Mouse (Mus musculus) MEL (cell line): ENCODE results near the gene Prkar1b. TPM values are rescaled to one million over a fixed set of nuclear protein-coding genes. Genes with fewer than 3 reads are reported as not detected.

ENCODE experiments used
- DNase-seq: peaks from one replicate; pipeline ENCODE4 v3.0.0; 2011; ENCODE audit warnings: low read depth, low spot score
- H3K27ac ChIP-seq: 2 replicates; pipeline ENCODE4 v1.5.1; 2012; ENCODE audit warnings: low read depth, mild to moderate bottlenecking, control low read depth, low read length, moderate library complexity; ENCODE audit not compliant: control insufficient read depth
- H3K27me3 ChIP-seq, 2 experiments: fragments of 150-350 bp in 1 of 2; sonication (generic) in 1 of 2; 2 replicates each; pipeline ENCODE4 v1.6.1; 2012; ENCODE audit warnings: low read length in 2 of 2, mild to moderate bottlenecking in 2 of 2, improper control_type of control experiment in 1 of 2, moderate library complexity in 1 of 2; ENCODE audit not compliant: insufficient read depth in 2 of 2, control insufficient read depth in 1 of 2
- H3K36me3 ChIP-seq, 2 experiments: 2 replicates each; pipeline ENCODE4 v1.6.1; 2012 to 2014; ENCODE audit warnings: low read length in 2 of 2, improper control_type of control experiment in 1 of 2, inconsistent platforms in 1 of 2, mild to moderate bottlenecking in 1 of 2; ENCODE audit not compliant: insufficient read depth in 2 of 2, control insufficient read depth in 1 of 2
- H3K4me1 ChIP-seq, 2 experiments: fragments of 150-350 bp in 1 of 2; sonication (generic) in 1 of 2; 2 replicates each; pipeline ENCODE4 v1.6.1; 2012; ENCODE audit warnings: low read length in 2 of 2, improper control_type of control experiment in 1 of 2, mild to moderate bottlenecking in 1 of 2; ENCODE audit not compliant: insufficient read depth in 2 of 2, control insufficient read depth in 1 of 2
- H3K4me3 ChIP-seq, 2 experiments: fragments of 150-350 bp in 1 of 2; sonication (generic) in 1 of 2; 2 replicates each; pipeline ENCODE4 v1.5.1; 2012; ENCODE audit warnings: low read depth in 2 of 2, low read length in 2 of 2, mild to moderate bottlenecking in 2 of 2, moderate library complexity in 2 of 2, control low read depth in 1 of 2, improper control_type of control experiment in 1 of 2; ENCODE audit not compliant: control insufficient read depth in 1 of 2, insufficient read depth in 1 of 2
- H3K79me2 ChIP-seq: 2 replicates; pipeline ENCODE4 v1.6.1; 2012; ENCODE audit warnings: mild to moderate bottlenecking, low read length, moderate library complexity; ENCODE audit not compliant: control insufficient read depth, poor library complexity, insufficient read depth
- H3K9ac ChIP-seq: 2 replicates; pipeline ENCODE4 v1.6.1; 2012; ENCODE audit warnings: low read depth, mild to moderate bottlenecking, control low read depth, low read length, moderate library complexity; ENCODE audit not compliant: control insufficient read depth, poor library complexity, severe bottlenecking
- H3K9me3 ChIP-seq: fragments of 150-350 bp; sonication (generic); replicated peaks from 2 replicates; pipeline ENCODE4 v1.6.1; 2012; ENCODE audit warnings: mild to moderate bottlenecking, low read length, improper control_type of control experiment, moderate library complexity; ENCODE audit not compliant: insufficient read depth
- BHLHE40 ChIP-seq: IDR thresholded peaks from 2 replicates; pipeline ENCODE4 v1.6.1; 2012; ENCODE audit warnings: low read depth, mild to moderate bottlenecking, inconsistent platforms, low read length, improper control_type of control experiment, borderline replicate concordance
- CHD2 ChIP-seq: IDR thresholded peaks from 2 replicates; pipeline ENCODE4 v1.6.1; 2011; ENCODE audit warnings: low read length, improper control_type of control experiment
- CTCF ChIP-seq, 3 experiments: IDR thresholded peaks in 2 of 3; conservative IDR thresholded peaks in 1 of 3; 2 replicates each; pipeline ENCODE4 v1.5.1; 2011 to 2012; ENCODE audit warnings: low read length in 3 of 3, low read depth in 2 of 3, mild to moderate bottlenecking in 2 of 3, improper control_type of control experiment in 1 of 3, inconsistent platforms in 1 of 3, mixed read lengths in 1 of 3, moderate library complexity in 1 of 3; ENCODE audit not compliant: control insufficient read depth in 1 of 3, insufficient read depth in 1 of 3, poor library complexity in 1 of 3, severe bottlenecking in 1 of 3
- E2F4 ChIP-seq: IDR thresholded peaks from 2 replicates; pipeline ENCODE4 v1.6.1; 2011; ENCODE audit warnings: low read depth, low read length, improper control_type of control experiment, borderline replicate concordance
- ELF1 ChIP-seq: IDR thresholded peaks from 2 replicates; pipeline ENCODE4 v1.6.1; 2014; ENCODE audit warnings: low read depth, mild to moderate bottlenecking, inconsistent platforms, low read length, improper control_type of control experiment, moderate library complexity
- EP300 ChIP-seq, 2 experiments: IDR thresholded peaks; 2 replicates each; pipeline ENCODE4 v1.6.1; 2011; ENCODE audit warnings: improper control_type of control experiment in 2 of 2, low read length in 2 of 2, low read depth in 1 of 2, mild to moderate bottlenecking in 1 of 2
- ETS1 ChIP-seq: IDR thresholded peaks from 2 replicates; pipeline ENCODE4 v1.6.1; 2012; ENCODE audit warnings: low read depth, mild to moderate bottlenecking, inconsistent platforms, low read length, improper control_type of control experiment, moderate library complexity
- GABPA ChIP-seq: IDR thresholded peaks from 2 replicates; pipeline ENCODE4 v1.6.1; 2012; ENCODE audit warnings: low read depth, mild to moderate bottlenecking, inconsistent platforms, low read length, improper control_type of control experiment, moderate library complexity
- HCFC1 ChIP-seq: IDR thresholded peaks from 2 replicates; pipeline ENCODE4 v1.6.1; 2012; ENCODE audit warnings: low read depth, mild to moderate bottlenecking, inconsistent platforms, low read length, improper control_type of control experiment, moderate library complexity
- JUND ChIP-seq: IDR thresholded peaks from 2 replicates; pipeline ENCODE4 v1.6.1; 2011; ENCODE audit warnings: low read depth, mild to moderate bottlenecking, improper control_type of control experiment, low read length
- KAT2A ChIP-seq: conservative IDR thresholded peaks from 2 replicates; pipeline ENCODE4 v1.6.1; 2012; ENCODE audit warnings: low read depth, low read length, improper control_type of control experiment, inconsistent platforms
- MAZ ChIP-seq: IDR thresholded peaks from 2 replicates; pipeline ENCODE4 v1.6.1; 2012; ENCODE audit warnings: low read depth, mild to moderate bottlenecking, inconsistent platforms, low read length, improper control_type of control experiment
- MEF2A ChIP-seq: IDR thresholded peaks from 2 replicates; pipeline ENCODE4 v1.6.1; 2014; ENCODE audit warnings: low read depth, mild to moderate bottlenecking, inconsistent platforms, low read length, improper control_type of control experiment; ENCODE audit not compliant: poor library complexity, insufficient replicate concordance, severe bottlenecking; ENCODE audit errors: extremely low read depth
- MXI1 ChIP-seq: IDR thresholded peaks from 2 replicates; pipeline ENCODE4 v1.6.1; 2011; ENCODE audit warnings: mild to moderate bottlenecking, low read depth, low read length, improper control_type of control experiment
- MYB ChIP-seq: IDR thresholded peaks from 2 replicates; pipeline ENCODE4 v1.6.1; 2011; ENCODE audit warnings: mild to moderate bottlenecking, low read depth, low read length, improper control_type of control experiment
- MYC ChIP-seq: IDR thresholded peaks from 2 replicates; pipeline ENCODE4 v1.6.1; 2011; ENCODE audit warnings: low read depth, mild to moderate bottlenecking, low read length, improper control_type of control experiment, moderate library complexity
- NELFE ChIP-seq: IDR thresholded peaks from 2 replicates; pipeline ENCODE4 v1.6.1; 2011; ENCODE audit warnings: low read depth, low read length, improper control_type of control experiment
- NRF1 ChIP-seq: IDR thresholded peaks from 2 replicates; pipeline ENCODE4 v1.6.1; 2014; ENCODE audit warnings: low read depth, mild to moderate bottlenecking, inconsistent platforms, low read length, improper control_type of control experiment, moderate library complexity; ENCODE audit not compliant: poor library complexity, insufficient read depth, severe bottlenecking
- POLR2A ChIP-seq, 2 experiments: IDR thresholded peaks; 2 replicates each; pipeline ENCODE4 v1.6.1; 2011 to 2012; ENCODE audit warnings: low read length in 2 of 2, mild to moderate bottlenecking in 2 of 2, control low read depth in 1 of 2, improper control_type of control experiment in 1 of 2, low read depth in 1 of 2, moderate library complexity in 1 of 2; ENCODE audit not compliant: control insufficient read depth in 1 of 2, insufficient read depth in 1 of 2, poor library complexity in 1 of 2
- SMC3 ChIP-seq: IDR thresholded peaks from 2 replicates; pipeline ENCODE4 v1.6.1; 2011; ENCODE audit warnings: low read depth, low read length, improper control_type of control experiment
- TAL1 ChIP-seq: IDR thresholded peaks from 2 replicates; pipeline ENCODE4 v1.6.1; 2012; ENCODE audit warnings: mild to moderate bottlenecking, inconsistent platforms, low read length, moderate library complexity, mixed read lengths
- UBTF ChIP-seq: IDR thresholded peaks from 2 replicates; pipeline ENCODE4 v1.6.1; 2012; ENCODE audit warnings: low read depth, mild to moderate bottlenecking, inconsistent platforms, low read length, improper control_type of control experiment, moderate library complexity, borderline replicate concordance; ENCODE audit not compliant: insufficient read depth
- USF2 ChIP-seq, 2 experiments: IDR thresholded peaks; 2 replicates each; pipeline ENCODE4 v1.6.1; 2011 to 2012; ENCODE audit warnings: improper control_type of control experiment in 2 of 2, low read length in 2 of 2, borderline replicate concordance in 1 of 2, inconsistent platforms in 1 of 2, low read depth in 1 of 2, mild to moderate bottlenecking in 1 of 2; ENCODE audit not compliant: insufficient read depth in 1 of 2
- ZC3H11A ChIP-seq: IDR thresholded peaks from 2 replicates; pipeline ENCODE4 v1.6.1; 2012; ENCODE audit warnings: low read depth, mild to moderate bottlenecking, inconsistent platforms, low read length, improper control_type of control experiment
- ZKSCAN1 ChIP-seq: IDR thresholded peaks from 2 replicates; pipeline ENCODE4 v1.6.1; 2012; ENCODE audit warnings: low read depth, mild to moderate bottlenecking, inconsistent platforms, low read length, improper control_type of control experiment, moderate library complexity
- ZMIZ1 ChIP-seq: IDR thresholded peaks from 2 replicates; pipeline ENCODE4 v1.6.1; 2012; ENCODE audit warnings: low read depth, mild to moderate bottlenecking, inconsistent platforms, low read length, improper control_type of control experiment, moderate library complexity
- polyA plus RNA-seq, 2 experiments: library from polyadenylated mRNA; stranded (reverse) in 1 of 2; unstranded in 1 of 2; fragments of >175 nt in 1 of 2; fragments of >200 nt in 1 of 2; gene quantifications; 2 replicates each; pipeline versions ENCODE4 v1.2.1 to v1.2.4; 2012; ENCODE audit warnings: low replicate concordance in 2 of 2, low read depth in 1 of 2; ENCODE audit not compliant: insufficient read length in 2 of 2, insufficient read depth in 1 of 2, missing spikeins in 1 of 2
- total RNA-seq: library from RNA; depleted of rRNA; stranded (reverse); fragments of 300-350 nt; gene quantifications from 2 replicates; pipeline ENCODE4 v1.2.3, GENCODE M21; 2012

The Prkar1b gene
- total and polyA plus RNA-seq, 3 experiments: not detected

DNA sequence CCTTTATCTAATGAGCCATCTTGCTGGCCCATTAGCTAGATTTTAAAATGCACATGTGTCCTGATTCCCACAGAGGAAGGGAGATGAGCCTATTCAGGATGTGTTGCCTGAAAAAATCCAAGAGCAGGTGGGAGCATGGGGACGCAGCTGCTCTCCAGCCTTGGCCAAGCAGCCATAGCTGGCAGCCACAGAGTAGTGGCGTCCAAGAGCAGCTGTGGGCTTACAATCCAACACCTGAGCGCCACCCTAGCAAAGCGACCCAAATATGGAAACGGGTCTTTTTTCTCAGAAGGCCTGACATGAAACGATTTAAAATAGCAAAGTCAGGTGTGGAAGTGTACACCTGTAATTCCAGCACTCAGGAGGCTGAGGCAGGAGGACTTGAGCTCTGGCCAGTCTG, 145.2 kb downstream of the Prkar1b start:
- no peaks in the 10 kb centered on the region for H3K9me3 ChIP-seq
- no peak overlapping the region for H3K27ac ChIP-seq
- DNase-seq: no peak
- H3K36me3 ChIP-seq: no peaks in the 10 kb centered on the region
- H3K79me2 ChIP-seq: no peaks in the 10 kb centered on the region
- no peak overlapping the region for H3K9ac ChIP-seq
- H3K27me3 ChIP-seq: no peaks in the 10 kb centered on the region
- H3K4me1 ChIP-seq: no peaks in the 10 kb centered on the region
- no peak overlapping the region for H3K4me3 ChIP-seq
- no peak for TF ChIP-seq MYC
- no peak for TF ChIP-seq MEF2A
- TF ChIP-seq MXI1: no peak
- no peak for TF ChIP-seq EP300 (IDR thresholded peaks at IDR 0.05; ENCODE audit: low read depth in 1 of 2, low read length in 2 of 2)
- TF ChIP-seq KAT2A: no peak
- no peak for TF ChIP-seq NELFE
- no peak for TF ChIP-seq GABPA
- no peak for TF ChIP-seq UBTF
- TF ChIP-seq BHLHE40: no peak
- TF ChIP-seq POLR2A (IDR thresholded peaks at IDR 0.05; ENCODE audit: control insufficient read depth in 1 of 2, insufficient read depth in 1 of 2, low read depth in 1 of 2, low read length in 2 of 2, poor library complexity in 1 of 2): no peak
- TF ChIP-seq SMC3: no peak
- no peak for TF ChIP-seq JUND
- no peak for TF ChIP-seq HCFC1
- TF ChIP-seq ZC3H11A: no peak
- TF ChIP-seq USF2 (IDR thresholded peaks at IDR 0.05; ENCODE audit: borderline replicate concordance in 1 of 2, insufficient read depth in 1 of 2, low read depth in 1 of 2, low read length in 2 of 2): no peak
- TF ChIP-seq MAZ: no peak
- no peak for TF ChIP-seq CTCF (IDR thresholded peaks at IDR 0.05 in 2 of 3, conservative IDR thresholded peaks at IDR 0.05 in 1 of 3; ENCODE audit: control insufficient read depth in 1 of 3, insufficient read depth in 1 of 3, low read depth in 2 of 3, low read length in 3 of 3, poor library complexity in 1 of 3, severe bottlenecking in 1 of 3)
- TF ChIP-seq TAL1: no peak
- no peak for TF ChIP-seq CHD2
- no peak for TF ChIP-seq ELF1

GRCm38 (mm10) chr5:138999716-139000115, 150.1 kb downstream of the Prkar1b start:
- no peaks in the 10 kb centered on the region; a peak in 1 of 4 replicates for H3K27me3 ChIP-seq

More at GRCm38 (mm10) chr5:138999716-139000115, 150.1 kb downstream of the Prkar1b start:
- Histone ChIP-seq H3K79me2 (no peaks in the 10 kb centered on the region), H3K27ac (no peak overlapping the region), H3K9me3 (no peaks in the 10 kb centered on the region), H3K9ac (no peak overlapping the region), H3K4me1 (no peaks in the 10 kb centered on the region), H3K4me3 (no peak overlapping the region), H3K36me3 (no peaks in the 10 kb centered on the region)
- TF ChIP-seq ELF1 (no peak), ZC3H11A (no peak), ZKSCAN1 (no peak), MYC (no peak), ETS1 (no peak), ZMIZ1 (no peak), E2F4 (no peak), MAZ (no peak), NRF1 (no peak), MYB (no peak), KAT2A (no peak)
- DNase-seq: no peak
